Mouse (Mus musculus): ENCODE data around the gene Gimap8. TPM values are rescaled to one million over a fixed set of nuclear protein-coding genes. Genes with fewer than 3 reads are reported as not detected.

Gimap8 gene
- total and polyA plus RNA-seq, 3 experiments, result not detected

DNA sequence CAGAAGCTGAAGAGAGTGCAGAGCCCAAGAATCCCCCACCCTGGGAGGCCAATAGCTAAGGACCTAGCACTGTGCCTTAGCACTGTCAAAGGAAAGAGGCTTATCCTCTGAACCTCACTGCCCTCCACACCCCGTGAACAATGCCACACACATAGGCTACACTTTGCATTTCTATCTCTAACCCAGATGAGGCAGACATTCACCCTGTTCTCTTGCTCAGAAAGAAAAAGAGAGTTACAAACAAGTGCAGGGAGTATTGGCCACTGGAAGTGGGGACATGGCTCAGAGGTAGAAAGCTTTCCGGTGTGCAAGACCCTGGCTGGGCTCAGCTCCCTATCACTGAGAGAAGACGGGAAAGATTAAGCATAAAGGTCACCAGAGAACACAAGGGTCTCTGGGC lies 59.1 kb downstream of the Gimap8 start:
- Histone ChIP-seq H3K36me3 (ENCODE audit: control insufficient read depth in 1 of 2, insufficient read depth in 2 of 2, low read length in 2 of 2) (no peaks in the 10 kb centered on the region), H3K27ac (ENCODE audit: control insufficient read depth, low read depth, low read length) (no peak overlapping the region)
- DNase-seq (ENCODE audit: low read depth, low spot score), result no peak

More for the DNA sequence above, 59.1 kb downstream of the Gimap8 start:
- H3K4me1 ChIP-seq (ENCODE audit: control insufficient read depth in 1 of 2, insufficient read depth in 2 of 2, low read length in 2 of 2), result no peaks in the 10 kb centered on the region
- H3K4me3 ChIP-seq (ENCODE audit: control insufficient read depth in 1 of 2, insufficient read depth in 1 of 2, low read depth in 2 of 2, low read length in 2 of 2), result no peak overlapping the region
- H3K27me3 ChIP-seq (ENCODE audit: control insufficient read depth in 1 of 2, insufficient read depth in 2 of 2, low read length in 2 of 2), result peaks cover 0 to 2% of the 10 kb centered on the region in 2 experiments; a peak in 1 of 4 replicates
- no peak overlapping the region for H3K9ac ChIP-seq (ENCODE audit: control insufficient read depth, low read depth, low read length, poor library complexity, severe bottlenecking)
- no peaks in the 10 kb centered on the region for H3K79me2 ChIP-seq (ENCODE audit: control insufficient read depth, insufficient read depth, low read length, poor library complexity)
- TF ChIP-seq MXI1 (IDR thresholded peaks at IDR 0.05; ENCODE audit: low read depth, low read length) (no peak), BHLHE40 (IDR thresholded peaks at IDR 0.05; ENCODE audit: borderline replicate concordance, low read depth, low read length) (no peak), EP300 (IDR thresholded peaks at IDR 0.05; ENCODE audit: low read depth in 1 of 2, low read length in 2 of 2) (no peak), RAD21 (IDR thresholded peaks at IDR 0.05; ENCODE audit: low read depth, low read length) (no peak), JUND (IDR thresholded peaks at IDR 0.05; ENCODE audit: low read depth, low read length) (no peak), TCF12 (IDR thresholded peaks at IDR 0.05; ENCODE audit: low read depth, low read length) (no peak), UBTF (IDR thresholded peaks at IDR 0.05; ENCODE audit: borderline replicate concordance, insufficient read depth, low read depth, low read length) (no peak), E2F4 (IDR thresholded peaks at IDR 0.05; ENCODE audit: borderline replicate concordance, low read depth, low read length) (no peak), GATA1 (IDR thresholded peaks at IDR 0.05; ENCODE audit: low read depth, low read length) (no peak), MYB (IDR thresholded peaks at IDR 0.05; ENCODE audit: low read depth, low read length) (no peak), CHD2 (IDR thresholded peaks at IDR 0.05; ENCODE audit: low read length) (no peak), USF2 (IDR thresholded peaks at IDR 0.05; ENCODE audit: borderline replicate concordance in 1 of 2, insufficient read depth in 1 of 2, low read depth in 1 of 2, low read length in 2 of 2) (no peak), MYC (IDR thresholded peaks at IDR 0.05; ENCODE audit: low read depth, low read length) (no peak), POLR2A (IDR thresholded peaks at IDR 0.05; ENCODE audit: control insufficient read depth in 1 of 2, insufficient read depth in 1 of 2, low read depth in 1 of 2, low read length in 2 of 2, poor library complexity in 1 of 2) (no peak), NELFE (IDR thresholded peaks at IDR 0.05; ENCODE audit: low read depth, low read length) (no peak)
- H3K9me3 ChIP-seq (replicated peaks; ENCODE audit: insufficient read depth, low read length), result no peaks in the 10 kb centered on the region

Other genes starting within 250 kb of the Gimap8 start
- gene Zfp467, start 201.4 kb upstream of the Gimap8 start, total RNA-seq (2012; rRNA removed), result 0.85 and 1.0 TPM in 2 replicates
- gene Zfp467, start 201.4 kb upstream of the Gimap8 start, polyA plus RNA-seq (2012; ENCODE audit: insufficient read depth in 1 of 2, insufficient read length in 2 of 2, low read depth in 1 of 2, low replicate concordance in 2 of 2, missing spikeins in 1 of 2), result 1 to 10 TPM in 1 of 2 experiments, not detected in 1; 5.7 TPM
- gene Sspo, start 199.0 kb upstream of the Gimap8 start, total RNA-seq (2012; rRNA removed), result not detected in 2 replicates
- not detected for gene Sspo, start 199.0 kb upstream of the Gimap8 start, polyA plus RNA-seq (2012; ENCODE audit: insufficient read depth in 1 of 2, insufficient read length in 2 of 2, low read depth in 1 of 2, low replicate concordance in 2 of 2, missing spikeins in 1 of 2)
- not detected in 2 replicates for gene Atp6v0e2, start 109.6 kb upstream of the Gimap8 start, total RNA-seq (2012; rRNA removed)
- gene Atp6v0e2, start 109.6 kb upstream of the Gimap8 start, polyA plus RNA-seq (2012; ENCODE audit: insufficient read depth in 1 of 2, insufficient read length in 2 of 2, low read depth in 1 of 2, low replicate concordance in 2 of 2, missing spikeins in 1 of 2), result not detected
- gene Lrrc61, start 92.4 kb upstream of the Gimap8 start, total RNA-seq (2012; rRNA removed), result not detected in 2 replicates
- gene Lrrc61, start 92.4 kb upstream of the Gimap8 start, polyA plus RNA-seq (2012; ENCODE audit: insufficient read depth in 1 of 2, insufficient read length in 2 of 2, low read depth in 1 of 2, low replicate concordance in 2 of 2, missing spikeins in 1 of 2), result not detected
- gene Rarres2, start 74.4 kb upstream of the Gimap8 start, total RNA-seq (2012; rRNA removed), result not detected in 2 replicates
- not detected for gene Rarres2, start 74.4 kb upstream of the Gimap8 start, polyA plus RNA-seq (2012; ENCODE audit: insufficient read depth in 1 of 2, insufficient read length in 2 of 2, low read depth in 1 of 2, low replicate concordance in 2 of 2, missing spikeins in 1 of 2)
- not detected in 2 replicates for gene Gm45021, start 57.6 kb upstream of the Gimap8 start, total RNA-seq (2012; rRNA removed)
- gene Gm45021, start 57.6 kb upstream of the Gimap8 start, polyA plus RNA-seq (2012; ENCODE audit: insufficient read depth in 1 of 2, insufficient read length in 2 of 2, low read depth in 1 of 2, low replicate concordance in 2 of 2, missing spikeins in 1 of 2), result not detected
- not detected in 2 replicates for gene Repin1, start 53.4 kb upstream of the Gimap8 start, total RNA-seq (2012; rRNA removed)
- not detected for gene Repin1, start 53.4 kb upstream of the Gimap8 start, polyA plus RNA-seq (2012; ENCODE audit: insufficient read depth in 1 of 2, insufficient read length in 2 of 2, low read depth in 1 of 2, low replicate concordance in 2 of 2, missing spikeins in 1 of 2)
- gene Gm44965, start 53.3 kb upstream of the Gimap8 start, total RNA-seq (2012; rRNA removed), result not detected in 2 replicates
- not detected for gene Gm44965, start 53.3 kb upstream of the Gimap8 start, polyA plus RNA-seq (2012; ENCODE audit: insufficient read depth in 1 of 2, insufficient read length in 2 of 2, low read depth in 1 of 2, low replicate concordance in 2 of 2, missing spikeins in 1 of 2)
- gene Zfp775, start 45.2 kb upstream of the Gimap8 start, total RNA-seq (2012; rRNA removed), result not detected in 2 replicates
- gene Zfp775, start 45.2 kb upstream of the Gimap8 start, polyA plus RNA-seq (2012; ENCODE audit: insufficient read depth in 1 of 2, insufficient read length in 2 of 2, low read depth in 1 of 2, low replicate concordance in 2 of 2, missing spikeins in 1 of 2), result not detected
- gene AI854703, start 20.5 kb upstream of the Gimap8 start, total RNA-seq (2012; rRNA removed), result not detected in 2 replicates
- gene AI854703, start 20.5 kb upstream of the Gimap8 start, polyA plus RNA-seq (2012; ENCODE audit: insufficient read depth in 1 of 2, insufficient read length in 2 of 2, low read depth in 1 of 2, low replicate concordance in 2 of 2, missing spikeins in 1 of 2), result not detected
- gene Gimap9, start 28.9 kb downstream of the Gimap8 start, total RNA-seq (2012; rRNA removed), result 3.8 and 4.8 TPM in 2 replicates
- gene Gimap9, start 28.9 kb downstream of the Gimap8 start, polyA plus RNA-seq (2012; ENCODE audit: insufficient read depth in 1 of 2, insufficient read length in 2 of 2, low read depth in 1 of 2, low replicate concordance in 2 of 2, missing spikeins in 1 of 2), result 1 to 10 TPM in 1 of 2 experiments, not detected in 1; 6.2 TPM
- gene Gimap4, start 37.3 kb downstream of the Gimap8 start, total RNA-seq (2012; rRNA removed), result 0.12 TPM in 1 of 2 replicates, not detected in the other
- under 1 TPM in 1 of 2 experiments, not detected in 1; 0.25 TPM for gene Gimap4, start 37.3 kb downstream of the Gimap8 start, polyA plus RNA-seq (2012; ENCODE audit: insufficient read depth in 1 of 2, insufficient read length in 2 of 2, low read depth in 1 of 2, low replicate concordance in 2 of 2, missing spikeins in 1 of 2)
- not detected in 2 replicates for gene Gimap6, start 61.0 kb downstream of the Gimap8 start, total RNA-seq (2012; rRNA removed)
- not detected for gene Gimap6, start 61.0 kb downstream of the Gimap8 start, polyA plus RNA-seq (2012; ENCODE audit: insufficient read depth in 1 of 2, insufficient read length in 2 of 2, low read depth in 1 of 2, low replicate concordance in 2 of 2, missing spikeins in 1 of 2)
- not detected in 2 replicates for gene Gm28053, start 71.4 kb downstream of the Gimap8 start, total RNA-seq (2012; rRNA removed)
- not detected for gene Gm28053, start 71.4 kb downstream of the Gimap8 start, polyA plus RNA-seq (2012; ENCODE audit: insufficient read depth in 1 of 2, insufficient read length in 2 of 2, low read depth in 1 of 2, low replicate concordance in 2 of 2, missing spikeins in 1 of 2)
- gene Gimap7, start 71.4 kb downstream of the Gimap8 start, total RNA-seq (2012; rRNA removed), result not detected in 2 replicates
- not detected for gene Gimap7, start 71.4 kb downstream of the Gimap8 start, polyA plus RNA-seq (2012; ENCODE audit: insufficient read depth in 1 of 2, insufficient read length in 2 of 2, low read depth in 1 of 2, low replicate concordance in 2 of 2, missing spikeins in 1 of 2)
- gene Gimap1, start 91.8 kb downstream of the Gimap8 start, total RNA-seq (2012; rRNA removed), result not detected in 2 replicates
- gene Gimap1, start 91.8 kb downstream of the Gimap8 start, polyA plus RNA-seq (2012; ENCODE audit: insufficient read depth in 1 of 2, insufficient read length in 2 of 2, low read depth in 1 of 2, low replicate concordance in 2 of 2, missing spikeins in 1 of 2), result not detected
- not detected in 2 replicates for gene Gimap5, start 99.0 kb downstream of the Gimap8 start, total RNA-seq (2012; rRNA removed)
- gene Gimap5, start 99.0 kb downstream of the Gimap8 start, polyA plus RNA-seq (2012; ENCODE audit: insufficient read depth in 1 of 2, insufficient read length in 2 of 2, low read depth in 1 of 2, low replicate concordance in 2 of 2, missing spikeins in 1 of 2), result not detected
- gene Gimap3, start 123.6 kb downstream of the Gimap8 start, total RNA-seq (2012; rRNA removed), result not detected in 2 replicates
- not detected for gene Gimap3, start 123.6 kb downstream of the Gimap8 start, polyA plus RNA-seq (2012; ENCODE audit: insufficient read depth in 1 of 2, insufficient read length in 2 of 2, low read depth in 1 of 2, low replicate concordance in 2 of 2, missing spikeins in 1 of 2)
- gene Tmem176a, start 193.7 kb downstream of the Gimap8 start, total RNA-seq (2012; rRNA removed), result 3.9 TPM in 2 replicates
- gene Tmem176a, start 193.7 kb downstream of the Gimap8 start, polyA plus RNA-seq (2012; ENCODE audit: insufficient read depth in 1 of 2, insufficient read length in 2 of 2, low read depth in 1 of 2, low replicate concordance in 2 of 2, missing spikeins in 1 of 2), result 10 to 100 TPM in 1 of 2 experiments, not detected in 1; 18.5 TPM
- gene Tmem176b, start 194.3 kb downstream of the Gimap8 start, total RNA-seq (2012; rRNA removed), result 22.2 and 23.0 TPM in 2 replicates
- gene Tmem176b, start 194.3 kb downstream of the Gimap8 start, polyA plus RNA-seq (2012; ENCODE audit: insufficient read depth in 1 of 2, insufficient read length in 2 of 2, low read depth in 1 of 2, low replicate concordance in 2 of 2, missing spikeins in 1 of 2), result 10 to 100 TPM in 1 of 2 experiments, not detected in 1; 77.0 TPM
- not detected in 2 replicates for gene Aoc1, start 225.7 kb downstream of the Gimap8 start, total RNA-seq (2012; rRNA removed)
- gene Aoc1, start 225.7 kb downstream of the Gimap8 start, polyA plus RNA-seq (2012; ENCODE audit: insufficient read depth in 1 of 2, insufficient read length in 2 of 2, low read depth in 1 of 2, low replicate concordance in 2 of 2, missing spikeins in 1 of 2), result not detected